Mouse (Mus musculus) intestine, embryonic 14.5 days (tissue): ENCODE data around the gene Tle3. TPM values are rescaled to one million over a fixed set of nuclear protein-coding genes. Genes with fewer than 3 reads are reported as not detected.

ENCODE experiments used
- ATAC-seq: fragments of 200-750 bp; cut with Nextera tagmentation; replicated peaks from 2 replicates; pipeline ENCODE4 v1.8.0; 2017; ENCODE audit warnings: low read depth, moderate number of reproducible peaks, moderate TSS enrichment, moderate library complexity; ENCODE audit not compliant: low FRiP score, low TSS enrichment
- DNase-seq: peaks from one replicate; pipeline ENCODE4 v3.0.0-alpha.2; 2018; ENCODE audit warnings: low spot score
- H3K27ac ChIP-seq: fragments of 300-500 bp; sonication (generic); 2 replicates; pipeline ENCODE4 v1.5.1; 2014; ENCODE audit warnings: low read depth, mild to moderate bottlenecking, control low read depth
- H3K27me3 ChIP-seq: fragments of 300-500 bp; sonication (generic); replicated peaks from 2 replicates; pipeline ENCODE4 v1.6.1; 2014; ENCODE audit warnings: low read length, control low read depth; ENCODE audit not compliant: control insufficient read depth, insufficient read depth
- H3K36me3 ChIP-seq: fragments of 300-500 bp; sonication (generic); 2 replicates; pipeline ENCODE4 v1.6.1; 2014; ENCODE audit warnings: low read length, control low read depth; ENCODE audit not compliant: control insufficient read depth, insufficient read depth
- H3K4me1 ChIP-seq: fragments of 300-500 bp; sonication (generic); replicated peaks from 2 replicates; pipeline ENCODE4 v1.6.1; 2014; ENCODE audit warnings: low read length, control low read depth, mixed read lengths; ENCODE audit not compliant: control insufficient read depth, insufficient read depth
- H3K4me2 ChIP-seq: fragments of 300-500 bp; sonication (generic); 2 replicates; pipeline ENCODE4 v1.6.1; 2014; ENCODE audit warnings: low read length
- H3K4me3 ChIP-seq: fragments of 300-500 bp; sonication (generic); 2 replicates; pipeline ENCODE4 v1.5.1; 2014; ENCODE audit warnings: low read depth, low read length, control low read depth, mixed read lengths
- H3K9ac ChIP-seq: fragments of 300-500 bp; sonication (generic); 2 replicates; pipeline ENCODE4 v1.6.1; 2014; ENCODE audit warnings: mild to moderate bottlenecking, low read length
- H3K9me3 ChIP-seq: fragments of 300-500 bp; sonication (generic); 2 replicates; pipeline ENCODE4 v1.6.1; 2016; ENCODE audit warnings: low read length, control low read depth; ENCODE audit not compliant: control insufficient read depth
- WGBS: fragments of 180-500 bp; shearing (Covaris S2); extraction: QIAGEN DNeasy Blood & Tissue Kit; methylation state at CpG from one replicate; pipeline ENCODE4 v1.1.7; 2014; 5-methylcytosine and 5-hydroxymethylcytosine counted together
- polyA plus RNA-seq: library from polyadenylated mRNA; unstranded; fragments of >200 nt; fragmentation: Nextera tagmentation; extraction: Ambion mirVana; gene quantifications from 2 replicates; pipeline ENCODE4 v1.2.1, GENCODE M21; 2014

Tle3 gene
- polyA plus RNA-seq, 1 experiment from 2014 or later: 23.3 TPM

DNA sequence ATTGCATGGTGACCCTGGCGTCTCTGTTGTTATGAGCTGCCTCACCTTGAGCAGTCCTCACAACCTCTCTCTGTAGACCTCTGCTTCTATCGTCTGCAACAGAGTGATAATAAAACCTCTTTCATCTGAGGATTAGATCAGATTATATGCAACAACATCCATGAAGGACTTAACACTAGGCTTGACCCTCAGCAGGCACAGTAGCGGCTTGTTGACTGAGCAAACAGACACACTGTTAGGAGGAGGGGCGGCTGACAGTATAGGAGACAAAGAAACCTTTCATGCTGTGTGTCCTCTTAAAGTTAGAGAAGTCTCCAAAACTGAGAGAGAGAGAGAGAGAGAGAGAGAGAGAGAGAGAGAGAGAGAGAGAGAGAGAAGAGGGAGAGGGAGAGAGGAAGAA is 89.7 kb downstream of the Tle3 start:
- WGBS: 47% methylated on average over 4 of the region's 4 CpGs
- no peak overlapping the region for H3K27ac ChIP-seq
- peaks cover 4% of the 10 kb centered on the region; the same call in 1 of the 2 replicates for H3K27me3 ChIP-seq
- ATAC-seq (no peak; the same call in 1 of the 2 replicates), DNase-seq (no peak)
- peaks cover 7% of the 10 kb centered on the region; the same call in 1 of the 2 replicates for H3K9me3 ChIP-seq
- H3K4me1 ChIP-seq: no peaks in the 10 kb centered on the region; the same call in 1 of the 2 replicates
- H3K4me3 ChIP-seq: no peak overlapping the region
- H3K9ac ChIP-seq: no peak overlapping the region
- H3K36me3 ChIP-seq: no peaks in the 10 kb centered on the region
- no peak overlapping the region for H3K4me2 ChIP-seq

DNA sequence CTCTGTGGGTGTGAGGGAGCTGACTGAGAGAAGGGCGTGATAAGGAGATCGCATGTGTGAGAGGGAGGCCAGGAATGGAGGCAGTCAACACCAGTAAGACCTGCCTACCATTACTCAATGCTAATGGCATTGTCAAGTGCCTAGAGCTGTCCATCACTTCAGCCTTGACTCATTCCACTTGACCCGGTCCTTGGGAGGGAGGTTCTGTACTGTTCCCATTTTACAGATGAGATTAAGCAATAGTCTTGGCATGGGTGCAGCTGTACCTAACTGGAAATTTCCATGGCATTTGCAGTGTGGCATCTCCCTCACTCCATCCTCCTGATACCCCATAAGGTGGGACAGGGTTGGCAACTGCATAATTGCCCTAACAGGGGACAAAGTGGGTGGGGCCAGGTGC is 95.3 kb downstream of the Tle3 start:
- no peak overlapping the region for H3K4me2 ChIP-seq
- no peak overlapping the region for H3K4me3 ChIP-seq
- H3K27ac ChIP-seq: no peak overlapping the region
- H3K4me1 ChIP-seq: peaks cover 5% of the 10 kb centered on the region; the same call in 1 of the 2 replicates
- ATAC-seq (no peak), DNase-seq (no peak)
- H3K9ac ChIP-seq: no peak overlapping the region
- WGBS: 84% methylated on average over 3 of the region's 3 CpGs
- no peaks in the 10 kb centered on the region for H3K27me3 ChIP-seq
- H3K9me3 ChIP-seq: peaks cover 7% of the 10 kb centered on the region; the same call in 1 of the 2 replicates
- H3K36me3 ChIP-seq: no peaks in the 10 kb centered on the region
